In genomic region chr6:90819880-90820279, GRCm38 (mm10) we compare ENCODE assay signal across 9 mouse cellular contexts.
DNase-seq lines count a peak whose midpoint lies in the region; ATAC-seq lines count a peak whose summit lies in the region.
"Had no signal": no experiment of that assay in that cellular context is flagged by ENCODE, and none has a peak within 500 bp of the region (broad histone marks: within the 10 kb centered on the region; RNA-seq: fewer than 3 reads in every experiment).

No protein-coding gene starts in this region.

- H3K27ac ChIP-seq in hindbrain, embryonic 14.5 days: no peak overlapping the region
- H3K27ac ChIP-seq in hindbrain, embryonic 12.5 days: no peak overlapping the region

- ATAC-seq in hindbrain, embryonic 14.5 days (ENCODE audit: low FRiP score): peak; percentile 12; the same call in 1 of the 2 replicates
- no peak for ATAC-seq in hindbrain, embryonic 12.5 days (ENCODE audit: low FRiP score)

- DNase-seq in hindbrain, embryonic 14.5 days (ENCODE audit: low spot score): no peak
- DNase-seq in CD4-positive, CD25-positive, alpha-beta regulatory T cell, adult 2 months (ENCODE audit: low read depth, low spot score): peak; percentile 55
- peak; percentile 61 to 75 for DNase-seq in cerebellum, adult 18-20 months
- peak; percentile 23 for DNase-seq in lung, postnatal 25 days (ENCODE audit: low spot score)
- DNase-seq in adrenal gland, adult 8-10 months: no peak
- no peak for DNase-seq in layer of hippocampus, postnatal 25 days (ENCODE audit: extremely low spot score in 1 of 2, low spot score in 1 of 2)
- no peak for DNase-seq in ovary, adult 18-20 months (ENCODE audit: low spot score)

- no peaks in the 10 kb centered on the region for H3K9me3 ChIP-seq in hindbrain, embryonic 14.5 days (ENCODE audit: control insufficient read depth, low read length)
- no peaks in the 10 kb centered on the region for H3K9me3 ChIP-seq in hindbrain, embryonic 12.5 days (replicated peaks)
- H3K9me3 ChIP-seq: megakaryocyte, embryonic 14.5 days had no signal

- H3K4me3 ChIP-seq in hindbrain, embryonic 14.5 days (replicated peaks; ENCODE audit: low read length): no peak overlapping the region
- no peak overlapping the region for H3K4me3 ChIP-seq in hindbrain, embryonic 12.5 days
- H3K4me3 ChIP-seq: megakaryocyte, embryonic 14.5 days had no signal

- no peak overlapping the region for H3K4me2 ChIP-seq in hindbrain, embryonic 14.5 days (replicated peaks)
- no peak overlapping the region for H3K4me2 ChIP-seq in hindbrain, embryonic 12.5 days (replicated peaks)

- H3K9ac ChIP-seq in hindbrain, embryonic 14.5 days: no peak overlapping the region
- H3K9ac ChIP-seq in hindbrain, embryonic 12.5 days: no peak overlapping the region

- 55% methylated on average over 2 of the region's 2 CpGs for WGBS in hindbrain, embryonic 14.5 days
- 48% methylated on average over 2 of the region's 2 CpGs for WGBS in hindbrain, embryonic 12.5 days

- no peaks in the 10 kb centered on the region for H3K27me3 ChIP-seq in hindbrain, embryonic 14.5 days (ENCODE audit: control insufficient read depth, insufficient read depth, low read length)
- no peaks in the 10 kb centered on the region for H3K27me3 ChIP-seq in hindbrain, embryonic 12.5 days

- H3K36me3 ChIP-seq in hindbrain, embryonic 14.5 days (replicated peaks; ENCODE audit: control insufficient read depth, insufficient read depth): no peaks in the 10 kb centered on the region
- no peaks in the 10 kb centered on the region for H3K36me3 ChIP-seq in hindbrain, embryonic 12.5 days

- peaks cover 8% of the 10 kb centered on the region for H3K4me1 ChIP-seq in hindbrain, embryonic 14.5 days (replicated peaks; ENCODE audit: control insufficient read depth, insufficient read depth, low read length)
- H3K4me1 ChIP-seq in hindbrain, embryonic 12.5 days: peaks cover 22% of the 10 kb centered on the region

Comparison
In these comparisons a context has a peak if more than half of its experiments do, and no peak if none do; other contexts are left out.
1. DNase-seq: peak in CD4-positive, CD25-positive, alpha-beta regulatory T cell, adult 2 months (single experiment), cerebellum, adult 18-20 months (2 of 2) and lung, postnatal 25 days (single experiment); none in hindbrain, embryonic 14.5 days (single experiment), adrenal gland, adult 8-10 months (single experiment), layer of hippocampus, postnatal 25 days (0 of 2) and ovary, adult 18-20 months (single experiment).